Mouse (Mus musculus): ENCODE measurements around the gene Srrm4.

Srrm4 gene

DNA sequence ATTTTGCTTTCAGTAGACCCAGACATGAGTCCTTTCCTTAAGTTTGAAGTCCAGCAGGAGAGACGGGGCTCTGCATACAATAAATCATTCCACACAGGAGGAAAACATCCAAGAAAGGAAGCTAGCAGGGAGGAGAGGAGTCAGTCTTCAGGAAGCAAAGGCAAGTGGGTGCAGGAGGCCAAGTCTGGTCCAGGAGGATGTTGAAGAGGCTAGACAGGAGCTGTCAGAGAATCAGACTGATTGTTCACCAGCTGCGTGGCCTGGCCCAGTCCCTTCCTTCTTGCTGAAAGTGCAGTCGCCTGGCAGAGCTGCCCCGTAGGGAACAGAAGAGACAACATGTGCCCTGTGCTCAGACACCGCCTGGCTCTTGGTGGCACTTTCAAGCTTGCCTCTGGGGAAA lies 100.8 kb downstream of the Srrm4 start:
- DNase-seq (ENCODE audit: low spot score): no peak

- DNase-seq (ENCODE audit: low spot score): no peak
These were observed 102.0 kb downstream of the Srrm4 start for GRCm38 (mm10) chr5:116489621-116490020.

- no peak for DNase-seq (ENCODE audit: low spot score)
These were observed 105.5 kb downstream of the Srrm4 start for GRCm38 (mm10) chr5:116486135-116486534.

DNA sequence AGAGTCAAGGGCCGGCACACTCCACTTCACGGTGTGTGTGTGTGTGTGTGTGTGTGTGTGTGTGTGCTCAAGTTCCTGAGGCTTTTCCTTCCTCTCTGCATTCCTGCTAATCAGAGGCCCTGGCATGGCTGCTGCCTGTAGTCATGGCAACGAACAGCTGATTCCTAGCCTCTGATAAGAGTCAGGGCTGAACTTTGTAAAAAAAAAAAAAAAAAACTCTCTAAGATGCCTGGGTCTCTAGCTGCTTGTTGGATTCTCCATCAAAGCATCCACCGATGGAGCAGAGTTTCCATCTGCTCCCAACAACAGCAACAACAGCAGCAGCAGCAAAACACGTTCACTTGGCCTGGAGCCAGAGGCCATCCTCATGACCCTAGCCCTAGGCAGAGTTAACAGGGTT lies 106.5 kb downstream of the Srrm4 start:
- DNase-seq (ENCODE audit: low spot score): peak; percentile 77

- DNase-seq (ENCODE audit: low spot score): no peak
These were observed 107.4 kb downstream of the Srrm4 start for GRCm38 (mm10) chr5:116484236-116484635.

GRCm38 (mm10) chr5:116478607-116479371 lies 112.8 kb downstream of the Srrm4 start:
- no peak for DNase-seq (ENCODE audit: low spot score)

GRCm38 (mm10) chr5:116476006-116476405 lies 115.6 kb downstream of the Srrm4 start:
- DNase-seq (ENCODE audit: low spot score): peak; percentile 79

GRCm38 (mm10) chr5:116461354-116462042 lies 130.1 kb downstream of the Srrm4 start:
- peak; percentile 80 for DNase-seq (ENCODE audit: low spot score)

- no peak for DNase-seq (ENCODE audit: low spot score)
These were observed 131.6 kb downstream of the Srrm4 start for GRCm38 (mm10) chr5:116459970-116460369.

DNA sequence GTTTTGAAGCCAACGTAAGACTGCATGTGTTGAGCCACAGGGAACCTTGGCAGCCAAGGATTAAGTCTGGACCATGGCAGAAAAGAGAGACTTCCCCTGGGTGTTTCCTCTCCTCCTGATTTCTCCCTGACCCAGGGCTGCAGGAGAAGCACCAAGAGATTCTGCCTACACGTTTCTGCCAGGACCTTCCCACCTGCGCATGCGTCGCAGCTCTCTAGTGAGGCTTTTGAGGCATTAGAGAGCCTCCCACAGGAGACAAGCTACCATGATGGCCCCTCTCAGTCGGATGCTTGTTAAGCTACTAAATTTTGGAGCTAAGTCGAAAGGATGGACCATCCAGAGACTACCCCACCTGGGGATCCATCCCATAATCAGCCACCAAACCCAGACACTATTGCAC lies 133.8 kb downstream of the Srrm4 start:
- DNase-seq (ENCODE audit: low spot score): no peak

DNA sequence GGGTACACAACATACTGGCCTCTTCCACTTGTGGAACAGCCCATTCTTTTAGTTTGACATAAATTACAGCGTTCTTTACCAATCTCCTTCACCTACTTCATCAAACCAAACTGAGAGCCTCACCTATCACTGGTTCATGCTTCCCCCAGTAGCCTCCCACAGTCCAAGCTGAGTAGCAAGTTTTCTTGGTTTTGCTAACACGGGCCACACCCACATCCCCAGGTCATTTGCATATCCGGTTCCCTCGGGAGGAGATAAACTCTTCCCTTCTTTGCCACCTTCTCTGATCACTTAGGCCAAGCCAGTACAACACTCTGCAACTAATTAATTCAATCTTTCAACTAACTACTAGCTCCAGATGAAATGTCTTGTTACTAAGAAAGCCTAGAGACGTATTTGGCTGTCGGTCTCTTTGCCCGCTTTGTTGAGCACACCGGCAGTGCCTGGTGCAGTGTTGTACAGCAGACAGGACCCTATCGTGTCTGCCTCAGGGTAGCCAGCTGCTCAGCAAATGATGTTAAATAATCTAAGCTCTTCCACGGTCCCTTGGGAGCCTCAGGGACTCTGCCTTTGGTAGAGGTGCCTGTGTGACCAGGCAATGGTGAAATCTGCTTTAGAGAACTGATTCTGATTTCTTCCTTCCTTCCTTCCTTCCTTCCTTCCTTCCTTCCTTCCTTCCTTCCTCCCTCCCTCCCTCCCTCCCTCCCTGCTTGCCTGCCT lies 134.7 kb downstream of the Srrm4 start:
- no peak for DNase-seq (ENCODE audit: low spot score)

DNA sequence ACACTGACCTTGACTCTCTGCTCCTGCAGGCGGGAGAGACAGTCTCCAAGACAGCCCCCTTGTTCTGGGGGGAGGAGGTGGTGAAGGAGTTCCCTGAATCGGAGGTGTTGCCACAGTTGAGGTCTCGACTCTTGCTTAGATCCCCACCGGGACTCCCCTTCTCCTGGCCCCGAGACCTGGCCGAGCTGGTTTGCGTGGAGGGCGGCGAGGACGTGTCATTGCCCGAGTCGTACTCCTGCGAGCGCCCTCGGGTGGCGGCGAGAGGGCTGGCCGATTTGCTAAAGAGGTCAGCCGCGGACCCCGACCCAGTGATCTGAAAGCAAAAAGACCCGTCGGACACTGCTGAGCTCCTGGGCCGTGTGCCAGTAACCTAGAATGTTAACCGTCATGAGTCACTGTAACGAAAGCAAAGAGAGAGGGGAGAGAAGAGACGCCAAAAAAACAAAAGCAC lies 138.2 kb downstream of the Srrm4 start:
- peak; percentile 76 for DNase-seq (ENCODE audit: low spot score)

DNA sequence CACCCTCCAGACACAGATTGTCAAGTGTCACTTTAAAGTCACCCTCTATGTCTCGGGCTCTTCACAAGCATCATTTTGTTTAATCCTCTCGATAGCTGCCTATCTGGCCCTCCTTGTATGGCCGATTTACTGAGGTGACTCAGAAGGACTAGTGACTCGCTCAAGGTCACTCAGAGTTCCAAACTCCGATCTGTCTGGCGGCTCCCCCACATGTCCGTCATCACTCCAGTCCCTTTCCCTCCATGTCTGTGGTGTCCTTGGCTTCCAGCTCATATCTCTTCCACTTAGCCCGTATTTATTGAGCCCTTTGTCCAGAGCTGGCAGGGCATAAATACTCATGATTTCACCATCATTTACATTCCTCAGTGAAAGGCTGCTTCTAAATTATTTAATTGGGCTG lies 140.7 kb downstream of the Srrm4 start:
- DNase-seq (ENCODE audit: low spot score): no peak

GRCm38 (mm10) chr5:116449522-116450225 lies 141.9 kb downstream of the Srrm4 start:
- no peak for DNase-seq (ENCODE audit: low spot score)

- DNase-seq (ENCODE audit: low spot score): peak; percentile 36
These were observed 143.0 kb downstream of the Srrm4 start for GRCm38 (mm10) chr5:116448409-116449191.

DNA sequence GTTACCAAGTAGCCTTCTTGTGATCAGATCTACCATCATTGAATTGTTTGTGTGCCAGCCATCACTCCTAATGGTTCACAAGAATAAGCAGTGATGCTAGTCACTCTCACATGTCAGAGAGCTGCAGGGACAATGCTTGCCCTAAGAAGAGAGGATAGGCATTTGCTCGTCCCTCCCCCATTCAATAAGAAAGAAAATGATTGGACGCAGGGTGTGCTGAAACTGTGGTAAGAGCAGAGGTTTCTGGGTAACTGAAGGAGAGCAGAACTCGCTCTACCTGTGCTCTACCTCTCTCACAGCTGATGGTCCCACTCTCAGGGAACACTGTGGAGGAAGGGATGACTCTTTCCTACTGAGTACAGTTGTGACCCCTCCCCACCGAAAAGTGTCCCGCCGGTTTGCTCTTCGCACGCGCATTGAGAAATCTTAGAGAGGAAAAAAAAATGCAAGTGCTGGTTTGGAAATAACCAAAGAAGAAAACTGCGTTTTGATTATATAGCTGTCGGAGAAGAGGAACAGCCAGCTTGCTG lies 143.7 kb downstream of the Srrm4 start:
- no peak for DNase-seq (ENCODE audit: low spot score)

- DNase-seq (ENCODE audit: low spot score): no peak
These were observed 145.1 kb downstream of the Srrm4 start for GRCm38 (mm10) chr5:116446552-116446951.

GRCm38 (mm10) chr5:116445634-116446367 lies 145.8 kb downstream of the Srrm4 start:
- no peak for DNase-seq (ENCODE audit: low spot score)

GRCm38 (mm10) chr5:116444517-116444916 lies 147.1 kb downstream of the Srrm4 start:
- DNase-seq (ENCODE audit: low spot score): peak; percentile 39

DNA sequence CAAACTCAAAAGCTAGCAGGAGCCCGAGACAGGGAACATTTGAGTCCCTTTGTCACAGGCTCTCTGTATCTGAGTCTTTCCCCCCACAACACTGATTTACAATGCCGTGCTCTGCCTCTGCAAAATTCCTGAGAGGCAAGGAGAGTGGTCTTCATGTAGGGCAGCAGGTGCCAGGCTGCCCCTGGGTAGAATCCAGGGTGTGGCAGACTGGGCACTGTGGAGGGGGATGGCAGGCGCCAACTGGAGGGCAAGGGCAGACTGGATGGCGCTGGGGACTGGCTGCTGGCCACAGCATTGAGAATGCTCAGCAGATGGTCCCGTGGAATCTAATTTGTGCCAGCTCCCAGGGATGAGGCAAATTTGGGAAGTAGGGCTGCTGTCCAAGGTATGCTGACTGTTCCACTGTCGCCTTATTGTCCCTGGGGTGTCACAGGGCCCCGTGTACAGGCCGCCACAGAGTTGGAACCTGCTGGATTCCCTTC lies 148.1 kb downstream of the Srrm4 start:
- DNase-seq (ENCODE audit: low spot score): no peak

Measured in retina, embryonic 14.5 days (tissue).